Comparison of ENCODE assay signal across 26 mouse cellular contexts in the genomic region with DNA sequence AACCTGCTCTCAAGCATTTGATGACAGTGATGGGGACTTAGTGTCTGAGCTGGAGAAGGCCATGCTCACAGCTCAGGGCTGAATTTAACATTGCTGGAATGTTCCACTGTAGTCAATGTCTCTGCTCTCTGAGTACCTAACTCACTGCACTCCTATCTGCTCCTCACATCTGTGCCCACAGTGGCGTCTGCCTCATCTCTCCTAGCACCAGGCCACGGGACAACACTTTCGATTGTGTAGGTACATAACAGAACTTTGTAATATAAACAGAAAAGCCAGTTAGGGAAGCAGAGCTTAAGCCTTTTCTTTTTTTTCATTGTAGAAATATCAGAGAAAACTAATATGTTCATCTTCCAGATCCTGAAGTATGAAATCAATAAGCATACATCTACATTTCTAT.
DNase-seq lines count a peak whose midpoint lies in the region; ATAC-seq and TF ChIP-seq lines count a peak whose summit lies in the region.
"Had no signal": no experiment of that assay in that cellular context is flagged by ENCODE, and none has a peak within 500 bp of the region (broad histone marks: within the 10 kb centered on the region; RNA-seq: fewer than 3 reads in every experiment).

No protein-coding gene starts in this region.

- H3K9me3 ChIP-seq in liver, embryonic 12.5 days (replicated peaks), result no peaks in the 10 kb centered on the region
- H3K9me3 ChIP-seq in lung, postnatal 0 days (ENCODE audit: low read length), result no peaks in the 10 kb centered on the region
- H3K9me3 ChIP-seq: embryonic facial prominence, embryonic 13.5 days; hindbrain, embryonic 15.5 days had no signal

- 14% methylated on average over 3 of the region's 3 CpGs for WGBS in liver, embryonic 12.5 days (ENCODE audit: insufficient replicate concordance)
- WGBS in lung, postnatal 0 days, result 48% methylated on average over 3 of the region's 3 CpGs

- H3K27ac ChIP-seq in liver, embryonic 12.5 days, result peak overlapping the region; percentile 27
- no peak overlapping the region for H3K27ac ChIP-seq in lung, postnatal 0 days (ENCODE audit: low read length)
- H3K27ac ChIP-seq: embryonic facial prominence, embryonic 13.5 days; hindbrain, embryonic 15.5 days; kidney, postnatal 0 days had no signal

- no peak for TF ChIP-seq CTCF in lung, postnatal 0 days (IDR thresholded peaks at IDR 0.05)

- DNase-seq in MEL-GATA-1-ER (ENCODE audit: extremely low read depth, low read depth), result peak; percentile 24
- no peak for DNase-seq in cerebellum, adult 11 months
- no peak for DNase-seq in lung, postnatal 0 days (ENCODE audit: low spot score)
- no peak for DNase-seq in urinary bladder, adult 2 months (ENCODE audit: low spot score)
- DNase-seq: adrenal gland, postnatal 25 days; cerebellum, adult 11-12 months; cerebellum, postnatal 25 days; embryo, embryonic 11 days; heart, postnatal 4 days; kidney, adult 2 months; layer of hippocampus, adult 9-11 months; lung, adult 18-20 months; lung, postnatal 14 days; midbrain, embryonic 14.5 days; retina, postnatal 1 day; right cerebral cortex, postnatal 25 days; spleen, adult 18-20 months; thymus, postnatal 25 days had no signal

- ATAC-seq in common myeloid progenitor, adult 5-6 weeks (replicated peaks; ENCODE audit: low read depth, poor library complexity, severe bottlenecking), result peak; percentile 76
- ATAC-seq in liver, embryonic 12.5 days, result peak; percentile 88
- peak; percentile 85 for ATAC-seq in megakaryocyte progenitor cell, adult 5-6 weeks (replicated peaks; ENCODE audit: poor library complexity)
- no peak for ATAC-seq in lung, postnatal 0 days
- ATAC-seq: forebrain, embryonic 16.5 days had no signal

- peaks cover 39% of the 10 kb centered on the region for H3K4me1 ChIP-seq in liver, embryonic 12.5 days
- no peaks in the 10 kb centered on the region for H3K4me1 ChIP-seq in lung, postnatal 0 days (ENCODE audit: insufficient read depth, low read depth, low read length)
- H3K4me1 ChIP-seq: megakaryocyte, embryonic 14.5 days had no signal

- no peak for TF ChIP-seq EP300 in lung, postnatal 0 days (IDR thresholded peaks at IDR 0.05)

- no peak overlapping the region for H3K4me2 ChIP-seq in liver, embryonic 12.5 days
- no peak overlapping the region for H3K4me2 ChIP-seq in lung, postnatal 0 days (replicated peaks; ENCODE audit: low read depth, low read length)
- H3K4me2 ChIP-seq: embryonic facial prominence, embryonic 13.5 days; hindbrain, embryonic 15.5 days had no signal

- H3K9ac ChIP-seq in liver, embryonic 12.5 days, result no peak overlapping the region
- no peak overlapping the region for H3K9ac ChIP-seq in lung, postnatal 0 days (replicated peaks; ENCODE audit: low read depth)
- H3K9ac ChIP-seq: embryonic facial prominence, embryonic 13.5 days; hindbrain, embryonic 15.5 days had no signal

- no peaks in the 10 kb centered on the region for H3K36me3 ChIP-seq in liver, embryonic 12.5 days
- H3K36me3 ChIP-seq in lung, postnatal 0 days (ENCODE audit: insufficient read depth, low read length), result no peaks in the 10 kb centered on the region
- H3K36me3 ChIP-seq: embryonic facial prominence, embryonic 13.5 days; hindbrain, embryonic 15.5 days had no signal

- H3K4me3 ChIP-seq in liver, embryonic 12.5 days, result no peak overlapping the region
- H3K4me3 ChIP-seq in lung, postnatal 0 days (ENCODE audit: low read depth, low read length), result no peak overlapping the region
- H3K4me3 ChIP-seq: embryonic facial prominence, embryonic 13.5 days; hindbrain, embryonic 15.5 days; megakaryocyte, embryonic 14.5 days had no signal

- no peaks in the 10 kb centered on the region for H3K27me3 ChIP-seq in liver, embryonic 12.5 days (replicated peaks)
- H3K27me3 ChIP-seq in lung, postnatal 0 days (replicated peaks; ENCODE audit: insufficient read depth, low read length), result no peaks in the 10 kb centered on the region
- H3K27me3 ChIP-seq: embryonic facial prominence, embryonic 13.5 days; hindbrain, embryonic 15.5 days; megakaryocyte, embryonic 14.5 days had no signal
